Mouse (Mus musculus) midbrain, embryonic 15.5 days (tissue): ENCODE measurements around the gene Sobp. TPM values are rescaled to one million over a fixed set of nuclear protein-coding genes. Genes with fewer than 3 reads are reported as not detected.
A peak's percentile ranks its signal among the peaks of the same experiment; 100 is the strongest.

Source experiments
- ATAC-seq: fragments of 200-750 bp; cut with Nextera tagmentation; replicated peaks from 2 replicates; pipeline ENCODE4 v1.8.0; 2017; ENCODE audit warnings: moderate TSS enrichment
- H3K27ac ChIP-seq: fragments of 300-500 bp; sonication (generic); 2 replicates; pipeline ENCODE4 v1.5.1; 2015; ENCODE audit warnings: mild to moderate bottlenecking, inconsistent platforms
- H3K27me3 ChIP-seq: fragments of 300-500 bp; sonication (generic); replicated peaks from 2 replicates; pipeline ENCODE4 v1.6.1; 2015; ENCODE audit warnings: inconsistent platforms
- H3K36me3 ChIP-seq: fragments of 300-500 bp; sonication (generic); replicated peaks from 2 replicates; pipeline ENCODE4 v1.6.1; 2015; ENCODE audit warnings: inconsistent platforms
- H3K4me1 ChIP-seq: fragments of 300-500 bp; sonication (generic); 2 replicates; pipeline ENCODE4 v1.6.1; 2015; ENCODE audit warnings: inconsistent platforms
- H3K4me2 ChIP-seq: fragments of 300-500 bp; sonication (generic); 2 replicates; pipeline ENCODE4 v1.6.1; 2015; ENCODE audit warnings: inconsistent platforms, mild to moderate bottlenecking, moderate library complexity
- H3K4me3 ChIP-seq: fragments of 300-500 bp; sonication (generic); 2 replicates; pipeline ENCODE4 v1.5.1; 2015; ENCODE audit warnings: mild to moderate bottlenecking, inconsistent platforms
- H3K9ac ChIP-seq: fragments of 300-500 bp; sonication (generic); 2 replicates; pipeline ENCODE4 v1.6.1; 2015; ENCODE audit warnings: mild to moderate bottlenecking, inconsistent platforms
- H3K9me3 ChIP-seq: fragments of 300-500 bp; sonication (generic); 2 replicates; pipeline ENCODE4 v1.6.1; 2016; ENCODE audit warnings: inconsistent platforms
- WGBS: fragments of 180-500 bp; shearing (Covaris S2); methylation state at CpG from one replicate; pipeline ENCODE4 v1.1.7; 2015; ENCODE audit warnings: mixed read lengths; 5-methylcytosine and 5-hydroxymethylcytosine counted together
- polyA plus RNA-seq: library from polyadenylated mRNA; unstranded; fragments of >200 nt; fragmentation: Nextera tagmentation; extraction: Ambion mirVana; gene quantifications from 2 replicates; pipeline ENCODE4 v1.2.1, GENCODE M21; 2015

The Sobp gene
- polyA plus RNA-seq, 1 experiment from 2014 or later = 17.3 TPM

DNA sequence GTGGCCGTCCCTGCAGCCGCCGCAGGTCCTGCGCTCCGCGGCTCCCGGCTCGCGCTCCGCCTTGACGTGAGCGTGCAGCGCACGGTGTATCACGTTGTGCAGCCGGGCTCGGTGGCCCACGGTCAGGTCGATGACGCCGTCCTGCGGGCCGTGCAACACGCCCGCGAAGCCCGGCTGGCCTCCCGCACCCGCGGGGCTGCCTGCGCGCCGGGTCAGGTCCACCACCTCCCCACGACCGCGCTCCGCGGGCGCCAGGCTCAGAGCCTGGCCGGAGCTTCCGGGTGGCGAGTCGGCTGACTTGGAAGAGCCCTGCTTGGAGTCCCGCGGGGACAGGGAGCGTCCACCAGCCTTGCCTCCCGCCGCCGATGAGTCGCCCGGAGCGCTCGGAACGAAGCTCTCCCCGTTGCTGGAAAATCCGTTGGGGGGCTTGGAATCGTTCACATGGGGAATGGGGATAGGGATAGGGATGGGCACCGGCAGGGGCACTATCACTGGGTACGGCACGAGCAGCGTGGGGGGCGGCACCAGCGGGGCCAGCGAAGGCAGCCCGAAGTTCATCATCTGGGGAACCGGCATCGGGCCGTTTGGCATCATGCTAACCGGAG is 152.7 kb downstream of the Sobp start:
- under 1% methylated on average over 66 of the region's 69 CpGs for WGBS

GRCm38 (mm10) chr10:43021017-43021416 is 153.3 kb downstream of the Sobp start:
- Histone ChIP-seq H3K9ac (peak overlapping the region; percentile 44), H3K36me3 (0 out of 2 replicates have a peak, but pooled peaks cover 4% of the 10 kb centered on the region), H3K27me3 (0 out of 2 replicates have a peak, but pooled peaks cover 6% of the 10 kb centered on the region), H3K9me3 (no peaks in the 10 kb centered on the region), H3K4me3 (peak overlapping the region; percentile 43), H3K4me1 (peaks cover 20% of the 10 kb centered on the region), H3K4me2 (peak overlapping the region; percentile 80), H3K27ac (0 out of 2 replicates have a peak overlapping the region, but pooled peaks have one; percentile 3)
- peak; percentile 37 for ATAC-seq
- 11% methylated on average over 35 of the region's 35 CpGs for WGBS

More for the DNA sequence above, 152.7 kb downstream of the Sobp start:
- no peaks in the 10 kb centered on the region for H3K9me3 ChIP-seq
- H3K4me1 ChIP-seq = peaks cover 20% of the 10 kb centered on the region
- peak overlapping the region; percentile 43 for H3K4me3 ChIP-seq
- peak overlapping the region; percentile 80 for H3K4me2 ChIP-seq
- H3K36me3 ChIP-seq = 0 out of 2 replicates have a peak, but pooled peaks cover 4% of the 10 kb centered on the region
- H3K9ac ChIP-seq = peak overlapping the region; percentile 44
- H3K27me3 ChIP-seq = 0 out of 2 replicates have a peak, but pooled peaks cover 6% of the 10 kb centered on the region
- peak; percentile 81 for ATAC-seq
- 0 out of 2 replicates have a peak overlapping the region, but pooled peaks have one; percentile 3 for H3K27ac ChIP-seq

DNA sequence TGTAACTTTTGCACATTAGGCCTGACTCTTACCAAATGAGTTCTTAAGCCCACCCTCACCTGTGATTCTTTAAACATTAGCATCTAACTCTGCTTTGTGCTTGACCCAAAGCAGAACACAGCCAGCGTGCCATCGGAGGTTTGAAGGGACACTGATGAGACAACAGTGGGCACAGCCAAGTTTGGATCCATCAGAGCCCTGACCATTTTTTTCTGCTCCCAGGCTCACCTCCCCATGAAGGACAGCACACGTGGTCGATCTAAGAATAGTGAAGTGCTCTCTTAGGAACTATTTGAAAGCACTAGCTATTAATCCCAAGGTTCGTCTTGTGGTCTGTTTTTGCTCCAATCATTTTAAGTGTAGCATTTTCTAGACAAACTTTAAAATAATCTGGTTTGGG is 159.5 kb downstream of the Sobp start:
- H3K4me3 ChIP-seq = no peak overlapping the region

DNA sequence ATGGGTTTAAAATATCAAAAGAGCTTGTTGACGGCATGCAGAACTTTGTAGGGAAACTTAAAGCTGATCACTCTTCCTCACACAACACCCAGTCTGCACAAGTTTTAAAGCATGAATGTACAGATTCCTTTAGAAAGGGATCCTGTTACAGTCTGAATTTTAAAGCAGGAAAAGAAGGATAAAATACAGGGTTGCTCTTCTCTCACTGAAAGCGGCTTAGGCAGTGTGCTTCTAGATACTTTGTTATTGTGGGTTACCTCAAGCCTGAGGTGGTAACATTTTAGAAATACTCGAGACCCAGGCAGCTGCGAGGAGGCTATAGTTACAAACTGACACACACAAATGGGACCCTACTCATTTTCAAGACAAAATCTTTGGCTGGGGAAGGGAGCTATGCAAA is 160.0 kb downstream of the Sobp start:
- H3K9me3 ChIP-seq = no peaks in the 10 kb centered on the region
- no peak overlapping the region for H3K27ac ChIP-seq
- no peak for ATAC-seq
- WGBS = 84% methylated on average over 4 of the region's 4 CpGs
- H3K27me3 ChIP-seq = no peaks in the 10 kb centered on the region
- H3K4me1 ChIP-seq = no peaks in the 10 kb centered on the region
- no peak overlapping the region for H3K4me3 ChIP-seq
- H3K9ac ChIP-seq = no peak overlapping the region
- no peak overlapping the region for H3K4me2 ChIP-seq
- no peaks in the 10 kb centered on the region for H3K36me3 ChIP-seq

More for the DNA sequence above, 159.5 kb downstream of the Sobp start:
- ATAC-seq = no peak
- 91% methylated on average over 5 of the region's 5 CpGs for WGBS
- no peaks in the 10 kb centered on the region for H3K27me3 ChIP-seq
- H3K36me3 ChIP-seq = no peaks in the 10 kb centered on the region
- no peaks in the 10 kb centered on the region for H3K9me3 ChIP-seq
- no peak overlapping the region for H3K9ac ChIP-seq
- H3K4me2 ChIP-seq = no peak overlapping the region
- H3K4me1 ChIP-seq = no peaks in the 10 kb centered on the region
- H3K27ac ChIP-seq = no peak overlapping the region

- Histone ChIP-seq H3K4me2 (no peak overlapping the region), H3K9ac (no peak overlapping the region), H3K36me3 (no peaks in the 10 kb centered on the region), H3K9me3 (no peaks in the 10 kb centered on the region), H3K4me3 (no peak overlapping the region), H3K27ac (no peak overlapping the region), H3K4me1 (no peaks in the 10 kb centered on the region), H3K27me3 (no peaks in the 10 kb centered on the region)
- no peak; the same call in 1 of the 2 replicates for ATAC-seq
- 53% methylated on average over 11 of the region's 11 CpGs for WGBS
Observed at GRCm38 (mm10) chr10:43008116-43008515, 166.2 kb downstream of the Sobp start.

- no peak for ATAC-seq
- Histone ChIP-seq H3K36me3 (no peaks in the 10 kb centered on the region), H3K27ac (no peak overlapping the region), H3K4me2 (no peak overlapping the region), H3K9me3 (no peaks in the 10 kb centered on the region), H3K9ac (no peak overlapping the region), H3K4me3 (no peak overlapping the region), H3K27me3 (no peaks in the 10 kb centered on the region), H3K4me1 (0 out of 2 replicates have a peak, but pooled peaks cover 3% of the 10 kb centered on the region)
- WGBS = 83% methylated on average over 4 of the region's 4 CpGs
Observed at GRCm38 (mm10) chr10:43006534-43006933, 167.8 kb downstream of the Sobp start.

DNA sequence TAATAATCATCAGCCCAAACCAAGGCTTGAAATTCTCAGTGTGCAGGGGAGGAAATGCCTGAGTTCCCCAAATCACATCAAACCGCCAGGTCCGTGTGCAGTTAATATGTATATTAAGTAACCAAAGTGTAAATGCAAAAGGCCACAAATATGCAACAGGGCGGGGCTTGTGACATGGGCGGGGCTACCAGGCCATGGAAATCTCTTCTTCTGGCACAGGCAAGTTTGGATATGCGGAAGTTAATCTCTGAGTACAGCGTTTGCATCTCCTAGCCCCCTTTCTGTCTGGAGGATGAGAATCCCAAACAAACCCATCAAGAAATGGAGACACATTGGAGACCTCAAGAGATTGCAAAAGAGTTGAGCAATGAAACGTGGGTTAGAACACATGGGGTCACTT is 168.7 kb downstream of the Sobp start:
- Histone ChIP-seq H3K4me1 (0 out of 2 replicates have a peak, but pooled peaks cover 3% of the 10 kb centered on the region), H3K36me3 (no peaks in the 10 kb centered on the region), H3K27me3 (no peaks in the 10 kb centered on the region), H3K4me3 (no peak overlapping the region), H3K27ac (no peak overlapping the region), H3K9me3 (no peaks in the 10 kb centered on the region), H3K9ac (no peak overlapping the region), H3K4me2 (no peak overlapping the region)
- ATAC-seq = no peak
- 87% methylated on average over 7 of the region's 7 CpGs for WGBS

DNA sequence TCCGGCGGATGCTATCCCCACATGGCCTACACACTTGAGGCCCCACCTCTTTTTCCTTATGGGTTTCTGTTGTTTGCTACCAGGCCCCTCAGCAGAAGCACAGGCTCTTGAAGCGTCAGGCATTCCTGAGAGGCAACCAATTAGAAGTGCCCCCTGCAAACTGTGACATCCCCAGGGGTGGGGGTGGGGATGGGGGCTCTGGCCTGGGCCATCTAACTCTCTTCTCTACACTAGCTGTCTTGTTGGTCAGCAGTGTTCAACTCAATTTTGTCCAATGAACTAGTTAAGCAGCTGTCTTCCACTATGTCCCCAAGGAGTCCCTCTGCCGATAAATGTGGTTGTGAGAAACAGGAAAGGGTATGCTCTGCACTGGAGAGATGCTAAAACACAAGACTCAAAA is 169.3 kb downstream of the Sobp start:
- H3K4me3 ChIP-seq = no peak overlapping the region
- 88% methylated on average over 4 of the region's 4 CpGs for WGBS
- H3K4me2 ChIP-seq = no peak overlapping the region
- no peak overlapping the region for H3K9ac ChIP-seq
- H3K27ac ChIP-seq = no peak overlapping the region
- H3K36me3 ChIP-seq = no peaks in the 10 kb centered on the region
- no peaks in the 10 kb centered on the region for H3K27me3 ChIP-seq
- H3K9me3 ChIP-seq = no peaks in the 10 kb centered on the region
- 0 out of 2 replicates have a peak, but pooled peaks cover 3% of the 10 kb centered on the region for H3K4me1 ChIP-seq
- no peak for ATAC-seq

- no peaks in the 10 kb centered on the region for H3K27me3 ChIP-seq
- no peaks in the 10 kb centered on the region for H3K36me3 ChIP-seq
- ATAC-seq = no peak
- no peaks in the 10 kb centered on the region for H3K9me3 ChIP-seq
- no peak overlapping the region for H3K4me2 ChIP-seq
- 0 out of 2 replicates have a peak, but pooled peaks cover 3% of the 10 kb centered on the region for H3K4me1 ChIP-seq
- no peak overlapping the region for H3K27ac ChIP-seq
- no peak overlapping the region for H3K4me3 ChIP-seq
- H3K9ac ChIP-seq = no peak overlapping the region
- WGBS = 91% methylated on average over 16 of the region's 16 CpGs
Observed at GRCm38 (mm10) chr10:43004174-43004734, 170.1 kb downstream of the Sobp start.

GRCm38 (mm10) chr10:43003466-43003757 is 170.9 kb downstream of the Sobp start:
- Histone ChIP-seq H3K36me3 (no peaks in the 10 kb centered on the region), H3K4me1 (0 out of 2 replicates have a peak, but pooled peaks cover 3% of the 10 kb centered on the region), H3K27me3 (no peaks in the 10 kb centered on the region), H3K27ac (no peak overlapping the region), H3K9ac (no peak overlapping the region), H3K9me3 (no peaks in the 10 kb centered on the region), H3K4me3 (no peak overlapping the region), H3K4me2 (no peak overlapping the region)
- 62% methylated on average over 5 of the region's 5 CpGs for WGBS
- ATAC-seq = no peak

DNA sequence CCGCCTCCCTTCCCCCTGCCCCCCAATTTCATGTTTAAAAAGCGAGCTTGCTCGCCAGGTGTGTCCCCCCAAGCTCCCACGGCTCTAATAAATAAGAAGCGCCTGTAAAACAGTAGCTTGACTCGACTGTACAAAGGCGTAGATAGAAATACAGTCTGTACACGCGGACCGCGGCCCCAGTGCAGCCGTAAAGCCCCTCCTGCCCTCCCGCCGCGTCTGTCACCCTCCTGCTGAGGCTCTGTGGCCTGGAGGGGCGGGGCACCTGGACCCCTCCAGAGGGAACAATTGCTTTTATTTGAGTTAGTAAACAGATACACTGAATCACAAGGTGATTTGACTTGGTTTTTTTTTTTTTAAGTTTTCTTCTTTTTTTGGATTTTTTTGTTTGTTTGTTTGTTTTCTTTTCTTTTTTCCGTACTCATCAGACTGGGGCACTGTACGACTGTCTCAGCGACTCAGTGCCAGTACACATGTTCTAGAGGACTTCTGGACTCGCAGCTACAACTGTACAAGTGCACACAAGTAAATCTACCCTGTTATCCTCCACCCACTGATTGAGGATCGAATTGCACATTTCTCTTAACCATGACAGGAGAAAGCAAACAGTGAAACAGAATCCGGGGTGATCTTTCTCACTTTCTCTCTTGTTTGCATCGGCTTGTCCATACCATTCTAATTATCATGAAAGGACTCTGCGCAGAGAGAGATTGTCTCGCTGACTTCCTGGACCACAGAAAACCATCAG is 171.4 kb downstream of the Sobp start:
- no peaks in the 10 kb centered on the region for H3K9me3 ChIP-seq
- H3K36me3 ChIP-seq = no peaks in the 10 kb centered on the region
- H3K4me3 ChIP-seq = 0 out of 2 replicates have a peak overlapping the region, but pooled peaks have one; percentile 2
- no peak for ATAC-seq
- H3K4me1 ChIP-seq = 0 out of 2 replicates have a peak, but pooled peaks cover 3% of the 10 kb centered on the region
- H3K4me2 ChIP-seq = peak overlapping the region; percentile 37
- no peak overlapping the region for H3K9ac ChIP-seq
- no peaks in the 10 kb centered on the region for H3K27me3 ChIP-seq
- no peak overlapping the region for H3K27ac ChIP-seq
- 14% methylated on average over 25 of the region's 25 CpGs for WGBS

DNA sequence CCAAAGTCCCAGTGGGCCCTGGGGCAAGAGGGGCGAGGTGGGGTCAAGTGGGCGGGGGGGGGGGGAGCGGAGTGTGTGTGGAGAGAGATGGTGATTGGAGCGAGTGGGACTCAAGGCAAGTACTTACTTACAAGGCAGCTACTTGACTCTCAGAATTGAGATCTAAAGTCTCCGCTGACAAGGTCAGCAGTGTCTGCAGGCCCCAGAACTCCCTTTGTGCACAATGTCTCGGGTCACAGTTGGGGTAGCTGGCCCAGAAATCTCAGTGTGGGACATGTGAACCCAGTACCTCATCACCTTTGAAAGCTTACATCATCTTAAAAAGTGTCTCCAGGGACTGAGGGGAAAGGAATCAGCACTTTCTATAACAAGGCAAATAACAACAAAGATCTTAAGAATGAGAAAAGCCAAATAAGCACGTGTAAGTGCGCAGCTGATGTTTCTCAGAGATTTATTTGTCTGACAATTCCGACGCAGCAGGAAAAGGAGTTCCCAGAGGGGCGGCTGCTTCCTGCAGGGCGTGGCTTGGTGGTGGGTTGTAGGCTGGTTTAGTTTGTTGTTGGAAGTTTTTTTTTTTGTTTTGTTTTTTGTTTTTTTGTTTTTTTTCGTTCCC is 172.2 kb downstream of the Sobp start:
- Histone ChIP-seq H3K9ac (no peak overlapping the region), H3K36me3 (no peaks in the 10 kb centered on the region), H3K27me3 (no peaks in the 10 kb centered on the region), H3K4me3 (no peak overlapping the region), H3K4me1 (0 out of 2 replicates have a peak, but pooled peaks cover 3% of the 10 kb centered on the region), H3K27ac (no peak overlapping the region), H3K9me3 (no peaks in the 10 kb centered on the region), H3K4me2 (peak overlapping the region; percentile 37)
- no peak for ATAC-seq
- 14% methylated on average over 13 of the region's 13 CpGs for WGBS
